Mouse (Mus musculus) cortical plate, adult 2 months (tissue): Measurements from ENCODE around the gene Cacng8.

Source experiments
- CTCF ChIP-seq: fragments of 200-500 bp; IDR thresholded peaks from 2 replicates; pipeline ENCODE4 v1.5.1; 2011; ENCODE audit warnings: mild to moderate bottlenecking, control low read depth, low read length; ENCODE audit not compliant: insufficient read depth; ENCODE audit errors: extremely low read depth
- POLR2A ChIP-seq: fragments of 200-500 bp; IDR thresholded peaks from 2 replicates; pipeline ENCODE4 v1.6.1; 2011; ENCODE audit warnings: mild to moderate bottlenecking, low read length, control low read depth; ENCODE audit not compliant: insufficient read depth; ENCODE audit errors: extremely low read depth

DNA sequence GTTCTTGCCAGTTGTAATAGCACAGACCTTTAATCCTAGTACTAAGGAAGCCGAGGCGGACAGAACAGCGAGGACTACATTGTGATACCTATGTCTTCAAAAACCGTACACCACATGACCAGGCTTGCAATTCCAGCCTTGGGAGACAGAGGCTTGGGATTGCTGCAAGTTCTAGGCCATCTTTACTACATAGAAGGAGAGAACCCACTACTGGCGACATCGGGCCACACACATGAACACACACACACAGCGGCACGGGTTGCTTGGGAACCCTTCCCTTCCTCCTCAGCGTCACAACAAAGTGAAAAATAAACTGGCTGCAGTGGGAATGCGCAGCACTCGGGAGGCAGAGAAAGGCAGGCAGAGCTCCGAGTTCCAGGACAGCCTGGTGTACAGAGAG, 22.2 kb upstream of the Cacng8 start:
- TF ChIP-seq CTCF: no peak
- 0 out of 2 replicates have a peak, but pooled peaks have one; percentile 14 for TF ChIP-seq POLR2A
